ENCODE assay signal across 12 mouse cellular contexts in the genomic region with DNA sequence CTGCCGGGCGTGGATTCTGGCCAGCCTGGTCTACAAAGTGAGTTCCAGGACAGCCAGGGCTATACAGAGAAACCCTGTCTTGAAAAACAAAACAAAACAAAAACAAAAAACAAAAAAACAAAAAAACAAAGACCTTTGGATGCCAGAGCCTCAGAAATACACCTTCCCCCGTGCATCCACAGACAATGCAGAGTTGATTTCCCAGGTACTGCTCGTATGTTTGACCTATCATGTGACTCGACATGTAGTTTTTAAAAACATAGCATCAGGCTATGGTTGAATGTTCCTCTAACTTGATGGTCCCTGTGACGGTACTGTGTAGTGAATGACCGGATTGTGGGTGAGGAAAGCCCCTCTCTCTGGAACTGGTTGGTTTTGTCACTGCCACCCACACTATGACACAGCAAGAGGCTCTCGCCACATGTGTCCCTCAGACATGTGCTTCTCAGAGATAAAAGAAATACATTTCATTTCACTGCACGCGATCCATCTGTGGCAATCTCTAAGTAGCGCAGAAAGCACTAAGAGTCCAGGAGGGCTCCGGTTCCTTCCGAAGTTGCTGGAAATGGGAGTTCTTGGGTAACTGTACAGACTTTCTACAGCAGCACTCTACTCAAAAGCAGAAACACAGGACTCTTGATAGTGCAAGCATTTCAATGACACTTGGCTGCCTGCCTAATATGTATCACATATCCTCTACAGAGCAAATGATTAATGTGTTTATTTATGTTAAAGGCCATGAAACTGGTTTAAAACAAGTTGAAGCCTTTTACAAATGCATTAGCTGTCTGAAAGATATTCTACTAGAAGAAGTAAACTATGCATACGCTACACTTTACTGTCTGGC. TPM values are rescaled to one million over a fixed set of nuclear protein-coding genes. Genes with fewer than 3 reads are reported as not detected.
DNase-seq lines count a peak whose midpoint lies in the region; ATAC-seq and TF ChIP-seq lines count a peak whose summit lies in the region.
"Had no signal": no experiment of that assay in that cellular context is flagged by ENCODE, and none has a peak within 500 bp of the region (broad histone marks: within the 10 kb centered on the region; RNA-seq: fewer than 3 reads in every experiment).

No protein-coding gene starts in this region.

- H3K27ac ChIP-seq in lung, embryonic 16.5 days (ENCODE audit: low read length) = no peak overlapping the region
- no peak overlapping the region for H3K27ac ChIP-seq in forebrain, postnatal 0 days (ENCODE audit: low read depth, low read length)
- H3K27ac ChIP-seq: hindbrain, embryonic 12.5 days; macrophage had no signal

- H3K4me2 ChIP-seq in lung, embryonic 16.5 days (ENCODE audit: low read depth, low read length) = no peak overlapping the region
- H3K4me2 ChIP-seq in forebrain, postnatal 0 days (ENCODE audit: low read depth) = no peak overlapping the region
- H3K4me2 ChIP-seq: hindbrain, embryonic 12.5 days had no signal

- H3K27me3 ChIP-seq in lung, embryonic 16.5 days (ENCODE audit: control insufficient read depth, insufficient read depth, low read depth, low read length) = no peaks in the 10 kb centered on the region
- H3K27me3 ChIP-seq in forebrain, postnatal 0 days (ENCODE audit: insufficient read depth, low read length) = no peaks in the 10 kb centered on the region
- H3K27me3 ChIP-seq: hindbrain, embryonic 12.5 days; Patski had no signal

- H3K36me3 ChIP-seq in lung, embryonic 16.5 days (ENCODE audit: control insufficient read depth, insufficient read depth, low read length) = no peaks in the 10 kb centered on the region
- H3K36me3 ChIP-seq in forebrain, postnatal 0 days (ENCODE audit: insufficient read depth) = no peaks in the 10 kb centered on the region
- H3K36me3 ChIP-seq: hindbrain, embryonic 12.5 days had no signal

- WGBS in lung, embryonic 16.5 days = 65% methylated on average over 14 of the region's 14 CpGs
- 94% methylated on average over 14 of the region's 14 CpGs for WGBS in forebrain, postnatal 0 days

- TF ChIP-seq CTCF in forebrain, postnatal 0 days (IDR thresholded peaks at IDR 0.05; ENCODE audit: low read depth) = no peak

- H3K9me3 ChIP-seq in lung, embryonic 16.5 days (ENCODE audit: control insufficient read depth, low read length) = no peaks in the 10 kb centered on the region
- H3K9me3 ChIP-seq in forebrain, postnatal 0 days (ENCODE audit: low read length) = no peaks in the 10 kb centered on the region
- H3K9me3 ChIP-seq: hindbrain, embryonic 12.5 days had no signal

- H3K4me1 ChIP-seq in lung, embryonic 16.5 days (replicated peaks; ENCODE audit: control insufficient read depth, insufficient read depth, low read length) = peaks cover 26% of the 10 kb centered on the region
- peaks cover 4% of the 10 kb centered on the region; the same call in 1 of the 2 replicates for H3K4me1 ChIP-seq in forebrain, postnatal 0 days (ENCODE audit: insufficient read depth)

- DNase-seq in heart, adult 8-10 months (ENCODE audit: low spot score) = peak; percentile 20
- no peak for DNase-seq in heart, adult 11 months
- peak; percentile 29 for DNase-seq in urinary bladder, postnatal 14 days (ENCODE audit: low spot score)
- no peak for DNase-seq in urinary bladder, postnatal 10 days (ENCODE audit: low spot score)
- DNase-seq in forebrain, postnatal 0 days = no peak
- DNase-seq in urinary bladder, postnatal 4 days (ENCODE audit: low spot score in 2 of 2) = no peak
- DNase-seq in Muller cell, postnatal 12 days (ENCODE audit: inconsistent ontology term) = no peak
- DNase-seq: right cerebral cortex, postnatal 25 days had no signal

- no peak overlapping the region for H3K4me3 ChIP-seq in lung, embryonic 16.5 days (ENCODE audit: low read length)
- H3K4me3 ChIP-seq in forebrain, postnatal 0 days (ENCODE audit: low read depth, low read length) = no peak overlapping the region
- H3K4me3 ChIP-seq: hindbrain, embryonic 12.5 days had no signal

- H3K9ac ChIP-seq in lung, embryonic 16.5 days (ENCODE audit: low read length) = no peak overlapping the region
- no peak overlapping the region for H3K9ac ChIP-seq in forebrain, postnatal 0 days
- H3K9ac ChIP-seq: hindbrain, embryonic 12.5 days had no signal

- ATAC-seq in lung, embryonic 16.5 days (ENCODE audit: low read depth) = peak; percentile 87
- no peak for ATAC-seq in forebrain, postnatal 0 days
- ATAC-seq: Patski had no signal

RNA-seq across cellular contexts. Expression of a gene that starts 28.7 kb away (rescaled TPM):
- total RNA-seq in heart, adult 8-10 months (2022) = 10 to 100 TPM; 15.6 to 18.2 (median 16.6) TPM
- polyA plus RNA-seq in lung, embryonic 16.5 days (2015; fragmentation: Nextera tagmentation; extraction: Ambion mirVana) = 8.9 and 9.0 TPM in 2 replicates
- total RNA-seq in forebrain, postnatal 0 days (2014; rRNA removed) = 63.6 and 70.4 TPM in 2 replicates
- polyA plus RNA-seq in forebrain, postnatal 0 days (2015; fragmentation: Nextera tagmentation; extraction: Ambion mirVana) = 6.5 and 13.0 TPM in 2 replicates

Comparison
In these comparisons a context has a peak if more than half of its experiments do, and no peak if none do; other contexts are left out.
1. DNase-seq: peak in heart, adult 8-10 months (single experiment) and urinary bladder, postnatal 14 days (single experiment); none in heart, adult 11 months (single experiment), urinary bladder, postnatal 10 days (single experiment), forebrain, postnatal 0 days (single experiment), urinary bladder, postnatal 4 days (0 of 2) and Muller cell, postnatal 12 days (single experiment).